Mouse (Mus musculus) liver, postnatal 0 days (tissue): ENCODE measurements around the gene Nptn. TPM values are rescaled to one million over a fixed set of nuclear protein-coding genes. Genes with fewer than 3 reads are reported as not detected.
A peak's percentile ranks its signal among the peaks of the same experiment; 100 is the strongest.

Source experiments
- ATAC-seq: fragments of 200-750 bp; cut with Nextera tagmentation; 2 replicates; pipeline ENCODE4 v1.8.0; 2017; ENCODE audit warnings: mild to moderate bottlenecking, moderate library complexity
- DNase-seq: peaks from one replicate; pipeline ENCODE4 v3.0.0-alpha.2; 2016
- H3K27ac ChIP-seq: fragments of 300-500 bp; sonication (generic); 2 replicates; pipeline ENCODE4 v1.5.1; 2014; ENCODE audit warnings: antibody characterized with exemption, moderate library complexity, mild to moderate bottlenecking, low read depth
- H3K27me3 ChIP-seq: fragments of 300-500 bp; sonication (generic); 2 replicates; pipeline ENCODE4 v1.6.1; 2014; ENCODE audit warnings: low read length, control low read depth, mixed read lengths; ENCODE audit not compliant: insufficient read depth
- H3K36me3 ChIP-seq: fragments of 300-500 bp; sonication (generic); replicated peaks from 2 replicates; pipeline ENCODE4 v1.6.1; 2014; ENCODE audit warnings: mild to moderate bottlenecking, control low read depth, low read length, moderate library complexity, mixed read lengths; ENCODE audit not compliant: insufficient read depth
- H3K4me1 ChIP-seq: fragments of 300-500 bp; sonication (generic); 2 replicates; pipeline ENCODE4 v1.6.1; 2014; ENCODE audit warnings: antibody characterized with exemption, mild to moderate bottlenecking, control low read depth; ENCODE audit not compliant: insufficient read depth
- H3K4me2 ChIP-seq: fragments of 300-500 bp; sonication (generic); 2 replicates; pipeline ENCODE4 v1.6.1; 2014; ENCODE audit warnings: low read depth, mild to moderate bottlenecking, low read length, moderate library complexity, mixed read lengths
- H3K4me3 ChIP-seq: fragments of 300-500 bp; sonication (generic); 2 replicates; pipeline ENCODE4 v1.5.1; 2014; ENCODE audit warnings: low read depth, low read length
- H3K9ac ChIP-seq: fragments of 300-500 bp; sonication (generic); replicated peaks from 2 replicates; pipeline ENCODE4 v1.6.1; 2014; ENCODE audit warnings: mild to moderate bottlenecking, moderate library complexity
- H3K9me3 ChIP-seq: fragments of 300-500 bp; sonication (generic); 2 replicates; pipeline ENCODE4 v1.6.1; 2016; ENCODE audit warnings: mild to moderate bottlenecking, control low read depth, low read length, mixed read lengths
- CTCF ChIP-seq: sonication (generic); IDR thresholded peaks from 2 replicates; pipeline ENCODE4 v1.5.1; 2016; ENCODE audit warnings: antibody characterized with exemption, low read depth
- EP300 ChIP-seq: IDR thresholded peaks from 2 replicates; pipeline ENCODE4 v1.6.1; 2016; ENCODE audit warnings: antibody characterized with exemption, low read depth, mild to moderate bottlenecking
- WGBS: fragments of 180-500 bp; shearing (Covaris S2); extraction: QIAGEN DNeasy Blood & Tissue Kit; methylation state at CpG from one replicate; pipeline ENCODE4 v1.1.7; 2014; ENCODE audit not compliant: insufficient replicate concordance; 5-methylcytosine and 5-hydroxymethylcytosine counted together
- polyA plus RNA-seq: library from polyadenylated mRNA; unstranded; fragments of >200 nt; fragmentation: Nextera tagmentation; extraction: Ambion mirVana; gene quantifications from 2 replicates; pipeline ENCODE4 v1.2.1, GENCODE M21; 2015

Gene Nptn
- 66.3 and 73.8 TPM in 2 replicates for polyA plus RNA-seq

GRCm38 (mm10) chr9:58581958-58582540 is at the start of gene Nptn:
Nptn (plus strand) TSS chr9:58582240.
- H3K9ac ChIP-seq = peak within 1 kb of the TSS; percentile 99
- H3K4me2 ChIP-seq = peak within 1 kb of the TSS; percentile 92
- no peak for TF ChIP-seq CTCF
- TF ChIP-seq EP300 = peak; percentile 70
- H3K27me3 ChIP-seq = no peaks in the 10 kb centered on the region
- WGBS = 0% methylated on average over 22 of the region's 56 CpGs
- peak within 1 kb of the TSS; percentile 97 for H3K27ac ChIP-seq
- H3K4me1 ChIP-seq = peaks cover 14% of the 10 kb centered on the region
- no peaks in the 10 kb centered on the region for H3K9me3 ChIP-seq
- ATAC-seq = peak; percentile 97
- peak; percentile 99 for DNase-seq
- H3K36me3 ChIP-seq = no peaks in the 10 kb centered on the region
- peak within 1 kb of the TSS; percentile 92 for H3K4me3 ChIP-seq

- ATAC-seq (no peak), DNase-seq (no peak)
- peaks cover 7% of the 10 kb centered on the region; the same call in 1 of the 2 replicates for H3K4me1 ChIP-seq
- TF ChIP-seq CTCF (no peak), EP300 (no peak)
- no peaks in the 10 kb centered on the region for H3K9me3 ChIP-seq
- no peak overlapping the region for H3K4me2 ChIP-seq
- H3K36me3 ChIP-seq = no peaks in the 10 kb centered on the region
- no peak overlapping the region for H3K9ac ChIP-seq
- H3K27me3 ChIP-seq = no peaks in the 10 kb centered on the region
- no peak overlapping the region for H3K4me3 ChIP-seq
- WGBS = 81% methylated on average over 6 of the region's 6 CpGs
- no peak overlapping the region for H3K27ac ChIP-seq
These were observed 48.7 kb upstream of the Nptn start for GRCm38 (mm10) chr9:58533322-58533721.

- ATAC-seq (peak; percentile 33; the same call in 1 of the 2 replicates), DNase-seq (peak; percentile 54)
- WGBS = 31% methylated on average over 1 of the region's 1 CpGs
- H3K27me3 ChIP-seq = no peaks in the 10 kb centered on the region
- TF ChIP-seq CTCF = peak; percentile 86
- TF ChIP-seq EP300 = no peak
- H3K4me1 ChIP-seq = peaks cover 7% of the 10 kb centered on the region; the same call in 1 of the 2 replicates
- no peak overlapping the region for H3K4me2 ChIP-seq
- H3K9ac ChIP-seq = no peak overlapping the region
- H3K36me3 ChIP-seq = no peaks in the 10 kb centered on the region
- no peak overlapping the region for H3K27ac ChIP-seq
- H3K9me3 ChIP-seq = no peaks in the 10 kb centered on the region
- no peak overlapping the region for H3K4me3 ChIP-seq
These were observed 47.3 kb upstream of the Nptn start for GRCm38 (mm10) chr9:58534766-58535165.

DNA sequence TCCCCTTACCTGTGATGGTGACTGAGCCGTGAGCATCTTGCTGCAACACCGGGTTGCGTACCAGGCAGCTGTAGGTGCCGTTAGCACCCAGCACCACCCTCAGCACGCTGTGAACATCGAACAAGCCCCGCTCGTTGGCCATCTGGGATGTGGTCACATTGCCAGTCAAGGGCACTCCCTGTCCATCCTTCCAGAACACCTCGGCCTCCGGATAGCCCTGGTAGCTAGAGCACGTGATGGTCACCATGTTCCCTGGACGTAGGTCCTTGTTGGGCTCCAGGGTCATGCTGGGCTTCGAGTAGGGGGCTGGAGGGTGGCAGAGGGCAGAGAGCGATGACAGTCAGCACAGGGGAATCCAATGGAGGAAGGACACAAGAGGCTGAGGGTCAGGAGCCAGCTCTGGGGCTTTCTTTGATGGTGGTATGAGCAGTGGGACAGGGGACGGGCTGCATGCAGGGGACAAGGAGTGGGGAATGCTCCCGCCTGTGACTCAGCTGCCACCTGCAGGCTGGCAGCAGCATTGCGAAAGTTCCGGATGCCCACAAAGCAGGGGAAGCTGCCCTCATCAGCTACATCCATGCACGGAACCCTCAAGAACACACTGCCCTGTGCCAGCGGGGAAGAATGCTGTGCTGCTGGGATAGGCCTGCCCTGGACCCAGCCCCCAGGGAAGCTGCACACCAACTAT is 46.4 kb upstream of the Nptn start:
- DNase-seq (peak; percentile 48), ATAC-seq (no peak)
- H3K27ac ChIP-seq = no peak overlapping the region
- no peak overlapping the region for H3K9ac ChIP-seq
- H3K4me1 ChIP-seq = peaks cover 7% of the 10 kb centered on the region; the same call in 1 of the 2 replicates
- WGBS = 64% methylated on average over 20 of the region's 20 CpGs
- TF ChIP-seq CTCF (peak; percentile 69), EP300 (no peak)
- H3K4me2 ChIP-seq = no peak overlapping the region
- no peaks in the 10 kb centered on the region for H3K36me3 ChIP-seq
- no peaks in the 10 kb centered on the region for H3K9me3 ChIP-seq
- H3K27me3 ChIP-seq = no peaks in the 10 kb centered on the region
- H3K4me3 ChIP-seq = no peak overlapping the region

DNA sequence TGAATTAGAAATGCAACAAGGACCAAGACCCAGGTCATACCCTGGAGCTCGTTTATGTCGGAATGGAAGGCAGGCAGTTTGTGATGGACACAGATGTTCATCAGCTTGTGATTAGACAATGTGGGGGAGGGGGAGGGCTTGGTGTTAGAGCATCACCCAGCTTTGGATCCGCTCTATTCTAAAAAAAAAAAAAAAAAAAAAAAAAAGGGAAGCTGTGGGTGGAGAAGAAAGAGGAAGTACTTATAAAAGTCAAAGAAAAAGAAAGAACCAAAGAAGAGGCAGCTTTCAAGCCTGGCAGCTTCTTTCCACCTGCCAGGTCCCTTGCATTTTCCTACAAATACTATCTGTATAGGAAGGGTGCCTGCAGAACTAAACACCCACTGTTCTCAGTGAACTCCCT is 44.3 kb upstream of the Nptn start:
- peaks cover 12% of the 10 kb centered on the region; the same call in 1 of the 2 replicates for H3K4me1 ChIP-seq
- WGBS = 38% methylated on average over 3 of the region's 3 CpGs
- DNase-seq = peak; percentile 30
- no peak overlapping the region for H3K27ac ChIP-seq
- no peaks in the 10 kb centered on the region for H3K36me3 ChIP-seq
- no peak overlapping the region for H3K4me3 ChIP-seq
- no peaks in the 10 kb centered on the region for H3K9me3 ChIP-seq
- TF ChIP-seq EP300 (no peak), CTCF (no peak)
- H3K9ac ChIP-seq = no peak overlapping the region
- no peak for ATAC-seq
- H3K27me3 ChIP-seq = no peaks in the 10 kb centered on the region
- H3K4me2 ChIP-seq = 0 out of 2 replicates have a peak overlapping the region, but pooled peaks have one; percentile 26

GRCm38 (mm10) chr9:58539886-58540285 is 42.2 kb upstream of the Nptn start:
- peak; percentile 58 for DNase-seq
- WGBS = 41% methylated on average over 5 of the region's 5 CpGs
- no peak overlapping the region for H3K4me2 ChIP-seq
- no peak for TF ChIP-seq EP300
- peak; percentile 98 for TF ChIP-seq CTCF
- no peak overlapping the region for H3K9ac ChIP-seq
- H3K27ac ChIP-seq = no peak overlapping the region
- no peaks in the 10 kb centered on the region for H3K27me3 ChIP-seq
- no peak overlapping the region for H3K4me3 ChIP-seq
- peak; percentile 31; the same call in 1 of the 2 replicates for ATAC-seq
- peaks cover 12% of the 10 kb centered on the region; the same call in 1 of the 2 replicates for H3K4me1 ChIP-seq
- no peaks in the 10 kb centered on the region for H3K36me3 ChIP-seq
- no peaks in the 10 kb centered on the region for H3K9me3 ChIP-seq
